Mouse (Mus musculus): ENCODE data around the gene Chst11. TPM values are rescaled to one million over a fixed set of nuclear protein-coding genes. Genes with fewer than 3 reads are reported as not detected.

Gene Chst11
- 10.4 and 12.4 TPM in 2 replicates for polyA plus RNA-seq (2012; ENCODE audit: insufficient read depth, low replicate concordance)

GRCm38 (mm10) chr10:82984950-82985699 is at the start of gene Chst11:
Chst11 (plus strand) TSS chr10:82985498.
- no peak for TF ChIP-seq FLI1 (IDR thresholded peaks at IDR 0.05; ENCODE audit: low read length)
- TF ChIP-seq GATA1 (IDR thresholded peaks at IDR 0.05; ENCODE audit: borderline replicate concordance, low read length) = no peak
- Histone ChIP-seq H3K27me3 (replicated peaks) (peaks cover 27% of the 10 kb centered on the region), H3K36me3 (replicated peaks; ENCODE audit: low read length) (peaks cover 8% of the 10 kb centered on the region), H3K4me1 (peaks cover 84% of the 10 kb centered on the region), H3K9me3 (no peaks in the 10 kb centered on the region), H3K4me3 (replicated peaks) (peak within 1 kb of the TSS; percentile 95)

- peaks cover 19% of the 10 kb centered on the region for H3K4me1 ChIP-seq
- H3K27me3 ChIP-seq (replicated peaks) = peaks cover 45% of the 10 kb centered on the region
- TF ChIP-seq FLI1 (IDR thresholded peaks at IDR 0.05; ENCODE audit: low read length) (no peak), GATA1 (IDR thresholded peaks at IDR 0.05; ENCODE audit: borderline replicate concordance, low read length) (no peak)
- no peak overlapping the region for H3K4me3 ChIP-seq (replicated peaks)
- H3K9me3 ChIP-seq = peaks cover 8% of the 10 kb centered on the region
- no peaks in the 10 kb centered on the region for H3K36me3 ChIP-seq (replicated peaks; ENCODE audit: low read length)
Observed at GRCm38 (mm10) chr10:82935774-82936173, 49.5 kb upstream of the Chst11 start.

DNA sequence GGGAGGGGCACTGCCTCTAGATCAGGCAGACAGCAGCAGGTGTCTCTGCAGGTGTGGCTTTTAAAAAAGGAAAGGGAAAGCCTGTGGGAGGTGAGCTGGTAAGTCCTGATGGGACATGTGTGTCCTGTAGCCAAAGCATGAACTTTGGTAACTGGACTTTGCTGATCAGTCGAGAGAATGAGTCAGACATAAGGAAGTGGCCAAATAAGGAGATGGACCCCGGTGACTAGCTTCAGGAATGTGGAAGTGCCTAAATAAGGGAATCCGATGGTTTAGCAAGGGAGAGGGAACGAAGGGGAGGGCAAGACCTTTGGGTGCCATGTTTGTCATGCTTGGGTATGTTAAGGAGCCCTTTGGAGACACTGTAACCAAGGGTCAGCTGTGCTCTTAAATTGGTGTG is 31.9 kb upstream of the Chst11 start:
- Histone ChIP-seq H3K4me1 (peaks cover 15% of the 10 kb centered on the region), H3K36me3 (replicated peaks; ENCODE audit: low read length) (no peaks in the 10 kb centered on the region), H3K27me3 (replicated peaks) (peaks cover 26% of the 10 kb centered on the region), H3K4me3 (replicated peaks) (no peak overlapping the region), H3K9me3 (peaks cover 20% of the 10 kb centered on the region)
- TF ChIP-seq GATA1 (IDR thresholded peaks at IDR 0.05; ENCODE audit: borderline replicate concordance, low read length) (no peak), FLI1 (IDR thresholded peaks at IDR 0.05; ENCODE audit: low read length) (no peak)

DNA sequence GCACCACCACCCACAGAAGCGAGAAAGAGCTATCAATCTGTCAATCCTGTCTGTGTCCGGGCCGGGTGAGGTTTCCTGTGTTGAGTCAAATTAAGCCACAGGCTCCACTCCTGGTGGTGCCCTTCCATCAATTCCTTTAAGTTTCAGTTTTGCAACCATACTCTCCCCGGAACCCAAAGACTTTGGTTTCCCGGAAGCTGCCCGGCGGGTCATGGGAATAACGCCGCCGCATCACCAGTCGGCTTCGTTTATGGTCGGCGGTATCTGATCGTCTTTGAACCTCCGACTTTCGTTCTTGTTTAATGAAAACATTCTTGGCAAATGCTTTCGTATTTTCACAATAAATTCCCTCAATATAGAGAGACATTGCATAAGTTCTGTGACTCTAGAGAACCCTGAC is 30.2 kb upstream of the Chst11 start:
- no peaks in the 10 kb centered on the region for H3K36me3 ChIP-seq (replicated peaks; ENCODE audit: low read length)
- no peak for TF ChIP-seq GATA1 (IDR thresholded peaks at IDR 0.05; ENCODE audit: borderline replicate concordance, low read length)
- TF ChIP-seq FLI1 (IDR thresholded peaks at IDR 0.05; ENCODE audit: low read length) = no peak
- H3K4me1 ChIP-seq = peaks cover 22% of the 10 kb centered on the region
- no peak overlapping the region for H3K4me3 ChIP-seq (replicated peaks)
- H3K9me3 ChIP-seq = peaks cover 20% of the 10 kb centered on the region
- H3K27me3 ChIP-seq (replicated peaks) = peaks cover 23% of the 10 kb centered on the region

- H3K36me3 ChIP-seq (replicated peaks; ENCODE audit: low read length) = no peaks in the 10 kb centered on the region
- peak overlapping the region; percentile 51 for H3K4me3 ChIP-seq (replicated peaks)
- peaks cover 17% of the 10 kb centered on the region for H3K9me3 ChIP-seq
- peaks cover 43% of the 10 kb centered on the region for H3K4me1 ChIP-seq
- H3K27me3 ChIP-seq (replicated peaks) = peaks cover 9% of the 10 kb centered on the region
- no peak for TF ChIP-seq FLI1 (IDR thresholded peaks at IDR 0.05; ENCODE audit: low read length)
- TF ChIP-seq GATA1 (IDR thresholded peaks at IDR 0.05; ENCODE audit: borderline replicate concordance, low read length) = no peak
Observed at GRCm38 (mm10) chr10:82958218-82958761, 27.0 kb upstream of the Chst11 start.

- peaks cover under 1% of the 10 kb centered on the region for H3K27me3 ChIP-seq (replicated peaks)
- no peak overlapping the region for H3K4me3 ChIP-seq (replicated peaks)
- no peaks in the 10 kb centered on the region for H3K36me3 ChIP-seq (replicated peaks; ENCODE audit: low read length)
- H3K4me1 ChIP-seq = peaks cover 46% of the 10 kb centered on the region
- peaks cover 8% of the 10 kb centered on the region for H3K9me3 ChIP-seq
- TF ChIP-seq GATA1 (IDR thresholded peaks at IDR 0.05; ENCODE audit: borderline replicate concordance, low read length) = no peak
Observed at GRCm38 (mm10) chr10:82959316-82959715, 26.0 kb upstream of the Chst11 start.

DNA sequence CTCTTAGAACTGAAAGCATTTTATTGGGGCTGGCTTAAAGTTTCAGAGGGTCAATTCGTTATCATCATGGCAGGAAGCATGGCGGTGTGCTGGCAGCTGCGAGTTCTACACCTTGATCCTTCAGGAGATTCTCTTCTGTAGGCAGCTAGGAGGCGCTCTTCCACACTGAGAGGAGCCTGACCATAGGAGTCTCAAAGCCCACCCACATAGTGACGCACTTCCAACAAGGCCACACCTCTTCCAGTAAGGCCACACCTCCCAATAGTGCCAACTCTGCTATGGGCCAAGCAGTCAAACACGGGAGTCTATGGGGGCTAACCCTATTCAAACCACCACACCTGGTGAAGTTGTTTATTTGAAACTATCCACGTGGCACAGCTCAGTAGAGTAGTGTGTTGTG is 24.0 kb upstream of the Chst11 start:
- no peaks in the 10 kb centered on the region for H3K36me3 ChIP-seq (replicated peaks; ENCODE audit: low read length)
- H3K9me3 ChIP-seq = no peaks in the 10 kb centered on the region
- peaks cover 2% of the 10 kb centered on the region for H3K27me3 ChIP-seq (replicated peaks)
- no peak overlapping the region for H3K4me3 ChIP-seq (replicated peaks)
- peaks cover 46% of the 10 kb centered on the region for H3K4me1 ChIP-seq
- TF ChIP-seq GATA1 (IDR thresholded peaks at IDR 0.05; ENCODE audit: borderline replicate concordance, low read length) (no peak), FLI1 (IDR thresholded peaks at IDR 0.05; ENCODE audit: low read length) (no peak)

DNA sequence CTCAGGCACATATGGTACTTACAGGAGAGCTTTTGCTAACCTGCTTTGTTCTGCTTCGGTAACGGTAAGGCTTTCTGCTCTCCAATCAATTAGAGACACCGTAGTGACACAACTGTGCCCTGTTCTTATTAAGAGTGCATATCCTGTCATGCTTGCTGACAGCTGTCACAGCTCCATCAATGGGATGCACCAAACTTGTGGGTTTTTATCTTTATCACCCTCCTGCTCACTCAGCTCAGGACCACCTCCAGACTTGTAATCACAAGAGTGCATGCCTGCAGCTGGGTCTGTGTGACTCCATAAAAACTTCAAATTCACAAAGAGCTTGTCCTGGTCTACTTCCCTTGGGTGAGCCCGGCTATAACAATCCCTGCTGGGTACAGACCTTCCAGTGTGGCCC is 23.3 kb upstream of the Chst11 start:
- Histone ChIP-seq H3K36me3 (replicated peaks; ENCODE audit: low read length) (no peaks in the 10 kb centered on the region), H3K4me3 (replicated peaks) (no peak overlapping the region), H3K4me1 (peaks cover 46% of the 10 kb centered on the region), H3K27me3 (replicated peaks) (peaks cover 2% of the 10 kb centered on the region), H3K9me3 (no peaks in the 10 kb centered on the region)
- TF ChIP-seq GATA1 (IDR thresholded peaks at IDR 0.05; ENCODE audit: borderline replicate concordance, low read length) = no peak
- TF ChIP-seq FLI1 (IDR thresholded peaks at IDR 0.05; ENCODE audit: low read length) = no peak

DNA sequence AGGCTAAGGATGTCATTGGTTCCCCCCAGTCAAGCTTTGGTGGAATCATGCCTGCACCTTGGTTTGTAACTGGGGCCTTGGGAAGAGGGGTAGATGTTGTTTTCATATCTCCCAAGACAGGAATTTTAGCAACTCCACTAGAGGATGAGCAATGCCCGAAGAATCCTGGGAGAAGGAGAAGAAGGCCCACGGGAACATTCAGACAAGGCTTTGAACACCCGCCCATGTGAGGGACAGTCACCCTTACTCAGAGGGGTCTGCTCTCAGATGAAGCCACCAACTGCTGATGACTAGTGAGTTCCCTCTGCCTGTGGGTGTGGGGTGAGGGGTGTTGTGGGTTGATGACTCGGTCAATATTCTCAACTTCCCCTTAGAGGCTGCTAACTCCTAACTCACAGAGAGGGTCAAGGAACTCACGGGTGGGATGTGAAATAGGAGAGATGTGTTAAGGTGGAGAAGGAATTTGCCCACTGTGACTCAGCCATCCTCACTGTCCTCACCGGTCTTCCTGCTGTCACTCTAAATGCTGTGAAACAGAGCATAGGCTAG is 22.8 kb upstream of the Chst11 start:
- H3K9me3 ChIP-seq = no peaks in the 10 kb centered on the region
- peaks cover 46% of the 10 kb centered on the region for H3K4me1 ChIP-seq
- H3K4me3 ChIP-seq (replicated peaks) = peak overlapping the region; percentile 59
- no peak for TF ChIP-seq FLI1 (IDR thresholded peaks at IDR 0.05; ENCODE audit: low read length)
- TF ChIP-seq GATA1 (IDR thresholded peaks at IDR 0.05; ENCODE audit: borderline replicate concordance, low read length) = no peak
- H3K27me3 ChIP-seq (replicated peaks) = peaks cover 2% of the 10 kb centered on the region
- H3K36me3 ChIP-seq (replicated peaks; ENCODE audit: low read length) = no peaks in the 10 kb centered on the region

- no peak for TF ChIP-seq GATA1 (IDR thresholded peaks at IDR 0.05; ENCODE audit: borderline replicate concordance, low read length)
- no peak for TF ChIP-seq FLI1 (IDR thresholded peaks at IDR 0.05; ENCODE audit: low read length)
- no peaks in the 10 kb centered on the region for H3K9me3 ChIP-seq
- H3K4me3 ChIP-seq (replicated peaks) = no peak overlapping the region
- peaks cover 5% of the 10 kb centered on the region for H3K27me3 ChIP-seq (replicated peaks)
- no peaks in the 10 kb centered on the region for H3K36me3 ChIP-seq (replicated peaks; ENCODE audit: low read length)
- H3K4me1 ChIP-seq = peaks cover 32% of the 10 kb centered on the region
Observed at GRCm38 (mm10) chr10:82964491-82964890, 20.8 kb upstream of the Chst11 start.

Measured in megakaryocyte, embryonic 14.5 days (primary cell).